Mouse (Mus musculus) lung, adult 18-20 months (tissue): Measurements from ENCODE around the gene Tmem95.
"Not testable (repeated sequence)": the region's sequence is repeated elsewhere in the genome, so short reads cannot be mapped to it uniquely, and the experiment has no call there.

Source experiments
- DNase-seq, 2 experiments: peaks; one replicate each; pipeline ENCODE4 v3.0.0; 2022; ENCODE audit warnings: mixed read lengths in 2 of 2

Gene Tmem95

DNA sequence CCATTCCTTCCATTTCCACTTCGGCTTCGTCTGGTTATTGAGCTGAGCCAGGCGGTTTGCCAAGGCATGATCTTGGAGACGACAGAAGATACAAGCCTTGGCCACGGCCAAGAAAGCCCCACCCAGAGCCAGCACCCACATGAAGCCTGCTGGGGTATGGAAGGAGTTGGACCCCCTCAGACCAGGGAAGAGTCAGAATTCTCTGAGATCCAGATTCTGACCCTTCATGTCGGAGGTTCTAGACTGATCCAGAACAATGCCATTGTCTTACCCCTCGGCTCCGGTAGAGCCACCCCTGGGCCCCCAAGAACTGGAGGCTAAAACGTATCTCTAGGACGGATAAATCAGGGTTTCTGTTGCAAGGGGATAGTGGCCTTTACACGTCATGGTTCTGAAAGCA, at the start of gene Tmem95:
Gene Tmem95, minus strand, starts transcription at position 141 of the 400 bp plus-strand sequence.
- DNase-seq, result no peak

DNA sequence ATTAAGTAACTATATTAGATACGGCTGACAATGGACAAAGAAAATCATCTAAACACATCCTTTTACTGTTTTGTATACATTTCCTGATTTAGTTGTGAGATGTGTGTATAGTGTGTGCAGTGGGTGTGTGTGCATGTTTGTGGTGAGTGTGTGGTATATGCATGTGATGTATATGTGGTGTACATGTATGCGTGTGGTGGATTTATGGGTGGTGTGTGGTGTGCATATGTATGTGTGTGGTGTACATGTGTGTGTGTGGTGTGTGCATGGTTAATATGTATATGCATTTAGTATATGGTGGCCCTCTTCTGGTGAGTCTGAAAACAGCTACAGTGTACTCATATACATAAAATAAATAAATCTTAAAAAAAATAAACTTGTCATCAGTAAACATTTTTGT, 49.7 kb upstream of the Tmem95 start:
- no peak for DNase-seq

DNA sequence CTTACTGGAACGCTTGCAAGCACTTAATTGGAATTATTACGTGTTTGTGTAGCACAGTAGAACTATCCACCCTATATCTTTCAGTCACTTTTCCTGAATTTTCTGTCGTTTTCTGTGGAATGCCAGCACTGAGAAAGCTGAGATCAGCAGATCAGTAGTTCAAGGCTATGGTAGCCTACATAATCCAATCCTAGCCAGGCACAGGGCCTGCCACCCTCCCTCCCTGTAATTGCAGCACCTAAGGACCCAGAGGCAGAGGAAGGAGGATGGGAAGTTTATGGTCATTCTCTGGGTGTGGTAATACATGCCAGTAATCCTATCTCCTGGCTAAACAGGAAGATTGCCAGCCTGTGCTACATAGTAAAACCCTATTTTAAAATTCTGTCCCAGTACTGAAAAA, 45.0 kb upstream of the Tmem95 start:
- no peak for DNase-seq

DNA sequence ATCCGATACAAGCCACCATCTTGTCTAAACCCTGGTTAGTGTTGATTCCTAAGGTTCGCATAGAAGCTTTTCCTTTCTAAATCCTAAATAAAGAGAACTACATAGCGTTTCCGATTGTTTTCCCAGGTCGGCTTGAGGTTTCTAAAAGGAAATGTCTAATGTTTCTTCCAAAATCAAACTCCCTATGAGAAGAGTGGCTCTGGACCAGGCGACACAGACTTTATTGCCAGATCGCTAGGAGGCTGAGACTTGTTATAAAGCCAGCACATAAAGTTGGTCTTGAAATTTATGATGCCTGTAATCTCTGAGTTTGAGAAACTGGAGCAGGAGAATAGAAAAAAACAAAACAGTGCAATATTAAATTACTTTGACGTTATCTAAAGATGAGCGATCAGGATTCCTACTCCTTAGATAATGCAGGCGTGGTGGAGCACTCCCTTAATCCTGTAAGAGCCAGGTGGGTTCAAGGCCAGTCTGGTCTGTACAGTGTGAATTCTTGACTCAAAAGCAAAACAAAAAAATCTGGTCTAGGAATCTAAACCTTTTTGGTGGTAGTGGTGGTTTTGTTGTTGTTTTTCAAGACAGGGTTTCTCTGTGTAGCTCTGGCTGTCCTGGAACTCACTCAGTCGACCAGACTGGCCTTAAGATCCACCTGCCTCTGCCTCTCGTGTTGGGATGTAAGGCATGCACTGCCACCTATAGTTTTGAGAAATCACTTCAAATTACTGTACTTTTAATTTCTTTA, 44.4 kb upstream of the Tmem95 start:
- no peak for DNase-seq

DNA sequence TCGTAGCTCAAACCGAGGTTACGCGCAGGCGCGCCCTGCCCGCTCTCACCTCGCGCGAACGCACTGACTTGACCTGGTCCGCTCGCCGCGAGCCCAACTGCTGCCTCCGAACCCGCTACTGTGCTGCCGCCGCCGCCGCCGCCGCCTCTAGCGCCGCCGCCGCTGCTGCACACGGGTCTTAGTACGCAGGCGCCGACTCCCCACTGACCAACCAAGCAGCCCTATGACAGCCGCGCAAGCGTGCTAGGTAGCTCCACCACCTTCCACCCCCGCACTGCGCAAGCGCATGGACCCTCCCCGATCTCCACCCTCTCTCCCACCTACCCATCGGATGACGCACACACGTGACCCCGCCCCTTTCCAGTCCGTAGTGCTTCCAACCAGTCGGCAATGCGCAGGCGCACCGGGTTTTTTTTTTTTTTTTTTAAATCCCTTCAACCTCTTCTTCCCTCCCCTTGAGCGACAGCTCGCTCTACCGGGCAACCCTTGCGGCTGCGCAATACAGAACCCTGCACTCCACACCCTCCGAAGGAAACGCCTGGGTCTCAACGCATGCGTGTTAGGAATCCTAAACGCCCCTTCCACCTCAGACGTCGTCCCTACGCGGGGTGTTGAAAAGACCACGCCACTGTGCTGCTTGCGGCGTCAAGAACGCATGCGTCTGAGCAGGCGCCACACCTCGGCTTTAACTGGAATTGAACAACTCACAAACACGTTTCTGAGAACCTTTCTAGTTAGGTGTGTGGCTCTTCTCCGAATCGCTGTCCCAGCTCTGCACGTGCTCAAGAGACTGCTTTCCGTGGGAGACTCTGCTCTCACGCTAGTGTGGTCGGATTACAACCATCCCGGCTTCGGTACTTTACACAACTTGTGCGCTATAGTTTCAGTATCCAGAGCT, 43.5 kb upstream of the Tmem95 start, which contains the start of gene Eif5a:
Gene Eif5a, minus strand, starts transcription at position 845 of the 898 bp plus-strand sequence.
- peak; percentile 100 for DNase-seq

DNA sequence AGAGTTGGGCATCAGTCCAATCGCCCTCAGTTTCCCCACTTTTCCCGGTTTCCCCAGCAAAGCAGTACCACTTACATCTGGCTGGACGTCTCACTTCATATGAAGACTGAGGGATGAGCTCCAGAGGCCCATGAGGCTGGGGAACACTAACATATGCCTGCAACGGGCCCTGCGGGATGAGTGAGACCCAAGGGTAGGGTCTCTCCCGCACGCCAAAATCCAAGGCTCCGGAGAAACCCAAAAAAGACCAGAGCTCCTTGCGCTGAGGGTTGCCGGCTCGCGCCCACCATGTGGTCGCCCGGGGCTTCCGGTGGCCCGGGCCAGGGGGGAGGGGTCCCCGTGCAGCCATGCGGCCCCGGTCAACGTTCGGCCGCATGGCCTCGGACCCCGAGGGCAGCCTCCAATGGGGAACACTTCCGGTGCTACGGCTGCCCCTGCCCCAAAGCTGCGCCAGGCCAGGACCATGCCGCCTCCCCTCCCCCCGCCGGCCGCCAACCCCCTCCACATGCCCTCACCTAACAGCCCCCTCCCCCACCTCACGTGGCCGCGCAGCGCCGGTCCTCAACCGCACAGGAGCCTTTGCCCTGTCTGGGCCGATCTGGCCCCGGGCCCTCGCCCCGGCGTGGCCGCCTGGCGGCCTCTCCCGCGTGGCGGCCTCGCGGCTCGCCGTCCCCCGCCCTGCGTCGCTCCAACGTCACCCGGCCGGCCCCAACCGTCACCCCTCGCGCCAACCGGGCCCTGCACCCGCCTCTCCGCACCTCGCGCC, 42.6 kb upstream of the Tmem95 start:
- peak; percentile 33 to 62 for DNase-seq

DNA sequence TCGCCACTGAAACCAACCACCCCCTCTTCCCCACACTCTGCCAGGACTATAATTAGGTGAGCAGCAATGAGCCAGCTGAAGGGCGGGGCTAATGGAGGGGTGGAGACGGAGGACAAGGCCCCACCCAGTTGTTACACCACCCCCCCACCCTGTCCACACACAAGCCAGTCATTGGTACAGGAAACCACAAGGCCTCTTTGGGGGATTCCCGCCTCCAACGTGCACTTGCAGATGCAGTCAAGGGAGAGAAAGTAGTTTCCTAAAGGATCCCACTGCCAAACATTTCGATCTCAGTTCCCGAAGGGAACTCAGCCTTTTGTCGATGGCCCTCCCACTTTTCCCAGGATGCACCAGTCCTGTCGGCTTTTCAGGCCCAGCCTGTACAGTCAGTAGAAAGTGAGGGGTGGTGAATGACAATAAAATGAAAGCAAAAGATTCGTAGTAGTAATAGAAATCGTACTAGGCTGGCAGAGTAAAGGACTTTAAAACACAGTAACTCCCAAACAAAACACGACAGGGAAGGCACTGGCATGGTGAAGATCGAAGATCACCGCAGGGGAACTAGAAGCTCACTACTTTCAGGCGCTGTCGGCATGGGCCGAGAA, 41.9 kb upstream of the Tmem95 start:
- peak; percentile 88 for DNase-seq

DNA sequence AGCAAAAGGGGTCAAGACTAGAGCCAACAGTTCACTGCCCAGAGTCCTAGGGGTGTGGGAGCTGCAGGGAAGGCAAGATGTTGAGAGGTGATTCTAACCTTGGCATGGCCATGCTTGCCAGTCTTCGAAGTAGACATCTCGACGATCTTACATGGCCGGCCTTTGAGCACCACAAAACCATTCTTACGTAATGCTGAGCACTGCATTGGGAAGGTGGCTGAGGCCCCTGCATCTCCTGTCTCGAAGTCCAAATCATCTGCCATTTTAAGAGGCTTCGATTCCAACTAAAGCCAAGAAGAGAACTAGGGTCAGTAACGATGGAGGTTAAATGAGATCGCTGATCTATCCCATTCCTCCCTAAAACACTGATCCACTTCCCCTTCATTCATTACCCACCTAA, 41.2 kb upstream of the Tmem95 start:
- DNase-seq, result no peak

DNA sequence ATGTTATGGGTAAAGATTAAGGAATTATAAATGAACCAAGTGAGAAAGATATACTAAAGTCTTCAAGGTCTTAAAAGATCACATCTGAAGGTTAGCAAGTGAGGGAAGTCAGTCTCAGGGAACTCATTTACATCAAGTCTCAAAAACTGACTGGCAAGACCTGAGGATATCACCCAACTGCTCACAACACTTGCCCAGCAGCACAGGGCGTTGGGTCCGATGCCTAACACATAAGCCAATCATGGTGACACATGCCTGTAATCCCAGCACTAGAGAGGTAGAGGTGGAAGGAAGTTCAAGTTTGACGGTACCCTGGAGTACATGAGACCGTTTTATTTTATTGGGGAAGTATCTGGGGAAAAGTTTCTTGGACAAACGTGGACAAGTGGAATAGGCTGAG, 40.3 kb upstream of the Tmem95 start:
- no peak for DNase-seq

DNA sequence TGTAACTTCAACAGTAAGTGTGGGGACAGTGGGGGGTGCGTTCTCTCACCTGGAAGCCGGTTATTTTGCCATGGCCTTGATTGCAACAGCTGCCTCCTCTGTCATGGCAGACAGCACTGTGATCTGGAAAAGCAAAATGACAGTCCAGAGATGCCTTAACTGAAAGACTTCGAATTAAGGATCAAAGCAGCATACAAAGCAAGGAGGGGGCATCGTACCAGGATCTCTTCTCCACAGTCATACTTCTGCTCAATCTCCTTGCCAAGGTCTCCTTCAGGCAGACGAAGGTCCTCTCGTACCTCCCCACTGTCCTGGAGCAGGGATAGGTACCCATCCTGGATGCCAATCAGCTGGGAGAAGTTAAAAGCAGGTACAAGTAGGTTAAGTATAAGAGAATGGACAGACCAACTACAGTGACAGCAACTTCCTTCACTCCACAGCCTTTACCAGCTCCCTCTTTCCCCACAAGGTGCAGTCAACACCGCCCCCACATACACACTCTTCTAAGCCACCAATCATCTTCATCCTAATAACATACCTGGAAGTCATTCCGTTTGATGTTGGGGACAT, 39.6 kb upstream of the Tmem95 start:
- DNase-seq, result no peak

DNA sequence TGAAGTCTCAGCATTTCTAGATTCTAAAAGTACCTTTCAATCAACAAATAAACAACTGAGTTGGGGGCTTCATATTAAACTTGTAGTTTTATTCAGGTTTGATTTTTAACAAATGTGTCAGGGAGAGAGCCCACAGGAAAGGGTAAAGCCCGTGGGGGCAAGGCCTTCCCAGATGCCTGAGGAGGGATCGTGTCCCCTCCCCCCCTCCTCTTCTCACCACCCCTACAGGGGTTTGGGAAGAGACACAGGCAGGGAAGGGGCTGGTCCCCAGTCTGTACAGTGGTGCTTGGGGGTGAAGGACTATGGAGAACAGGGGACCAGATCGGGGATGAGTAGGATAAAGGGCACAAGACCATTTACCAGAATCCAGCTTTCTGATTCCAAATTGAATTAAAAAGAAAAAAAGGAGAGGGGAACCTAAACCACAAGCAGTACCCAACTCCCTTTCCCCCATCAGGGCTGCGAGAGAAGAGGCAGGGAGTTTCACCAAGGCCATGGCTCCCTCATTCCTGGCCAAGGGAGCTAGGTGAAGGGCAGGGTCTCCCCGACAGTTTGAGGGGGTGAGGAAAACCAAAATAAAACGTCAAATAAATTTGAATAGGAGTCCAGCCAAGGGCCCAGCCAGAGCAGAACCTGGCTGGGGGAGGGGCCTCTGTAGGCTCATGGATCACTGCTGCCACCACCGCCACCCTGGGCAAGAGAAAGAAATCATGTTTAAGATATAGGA, 39.0 kb upstream of the Tmem95 start:
- DNase-seq, result not testable (repeated sequence)

DNA sequence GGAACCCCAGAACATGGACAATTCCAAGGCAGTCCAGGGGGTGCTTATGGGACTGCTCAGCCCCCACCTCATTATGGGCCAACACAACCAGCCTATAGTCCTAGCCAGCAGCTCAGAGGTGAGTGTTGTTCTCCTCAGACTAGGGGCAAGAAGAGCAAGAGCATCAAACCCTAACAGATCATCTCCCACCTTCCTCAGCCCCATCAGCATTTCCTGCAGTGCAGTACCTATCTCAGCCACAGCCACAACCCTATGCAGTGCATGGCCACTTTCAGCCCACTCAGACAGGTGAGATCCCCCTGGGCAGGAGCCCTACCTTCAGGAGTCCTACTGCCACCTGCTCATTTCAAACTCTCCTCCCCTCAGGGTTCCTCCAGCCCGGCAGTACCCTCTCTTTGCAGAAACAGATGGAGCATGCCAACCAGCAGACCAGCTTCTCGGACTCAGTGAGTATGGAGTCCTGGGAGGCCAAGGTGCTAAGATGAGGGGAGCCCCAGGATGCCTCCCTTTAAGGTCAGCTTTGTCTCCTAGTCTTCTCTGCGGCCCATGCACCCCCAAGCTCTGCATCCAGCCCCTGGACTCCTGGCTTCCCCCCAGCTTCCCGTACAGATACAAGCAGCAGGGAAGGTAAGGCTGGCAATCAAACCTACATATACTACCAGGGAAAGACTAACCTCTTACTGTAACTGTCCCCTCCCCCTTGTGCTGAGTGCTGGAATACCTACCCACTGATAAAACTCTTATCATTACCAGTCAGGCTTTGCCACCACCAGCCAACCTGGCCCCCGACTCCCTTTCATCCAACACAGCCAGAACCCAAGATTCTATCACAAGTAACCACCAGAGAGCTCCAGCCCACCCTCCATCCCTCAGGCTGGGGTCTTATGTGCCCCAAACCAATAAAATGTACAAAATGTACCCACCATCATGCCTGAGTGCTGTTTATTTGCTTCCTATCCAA, 38.1 kb upstream of the Tmem95 start:
- DNase-seq, result no peak

DNA sequence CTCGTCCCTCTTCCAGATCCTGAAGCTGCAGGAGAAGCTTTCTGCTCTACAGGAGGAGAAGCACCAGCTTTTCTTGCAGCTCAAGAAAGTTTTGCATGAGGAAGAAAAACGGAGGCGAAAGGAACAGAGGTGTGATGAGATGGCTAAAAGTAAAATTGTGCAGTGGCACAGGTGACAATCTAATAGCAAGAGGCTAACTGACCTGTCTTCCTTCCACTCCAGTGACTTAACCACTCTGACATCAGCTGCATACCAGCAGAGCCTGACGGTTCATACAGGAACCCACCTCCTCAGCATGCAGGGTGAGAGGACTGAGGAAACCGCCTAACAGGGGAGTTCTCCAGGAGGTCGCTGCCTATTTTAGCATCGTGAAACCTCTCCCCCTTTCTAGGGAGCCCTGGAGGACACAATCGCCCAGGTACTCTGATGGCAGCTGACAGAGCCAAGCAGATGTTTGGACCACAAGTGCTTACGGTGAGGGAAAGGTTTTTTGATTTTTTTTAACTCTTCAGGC, 37.2 kb upstream of the Tmem95 start:
- no peak for DNase-seq

DNA sequence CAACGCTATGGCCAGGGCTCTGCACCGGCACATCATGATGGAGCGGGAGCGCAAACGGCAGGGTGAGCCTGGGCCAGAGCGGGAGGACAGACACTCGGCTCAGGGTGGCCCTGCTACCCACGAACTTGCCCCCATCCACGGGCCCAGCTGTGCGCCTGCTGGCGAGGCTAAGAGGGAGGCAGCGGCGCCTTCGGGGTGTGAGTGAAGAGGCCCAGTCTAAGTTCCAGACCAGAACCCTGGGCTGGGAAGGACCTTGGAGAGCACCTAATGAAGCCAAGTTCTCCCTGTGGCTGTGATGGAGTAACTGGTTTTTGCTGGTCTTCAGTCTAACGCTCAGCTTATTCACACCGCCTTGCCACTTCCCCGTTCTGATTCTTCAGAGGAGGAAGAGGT, 36.5 kb upstream of the Tmem95 start:
- DNase-seq, result no peak

DNA sequence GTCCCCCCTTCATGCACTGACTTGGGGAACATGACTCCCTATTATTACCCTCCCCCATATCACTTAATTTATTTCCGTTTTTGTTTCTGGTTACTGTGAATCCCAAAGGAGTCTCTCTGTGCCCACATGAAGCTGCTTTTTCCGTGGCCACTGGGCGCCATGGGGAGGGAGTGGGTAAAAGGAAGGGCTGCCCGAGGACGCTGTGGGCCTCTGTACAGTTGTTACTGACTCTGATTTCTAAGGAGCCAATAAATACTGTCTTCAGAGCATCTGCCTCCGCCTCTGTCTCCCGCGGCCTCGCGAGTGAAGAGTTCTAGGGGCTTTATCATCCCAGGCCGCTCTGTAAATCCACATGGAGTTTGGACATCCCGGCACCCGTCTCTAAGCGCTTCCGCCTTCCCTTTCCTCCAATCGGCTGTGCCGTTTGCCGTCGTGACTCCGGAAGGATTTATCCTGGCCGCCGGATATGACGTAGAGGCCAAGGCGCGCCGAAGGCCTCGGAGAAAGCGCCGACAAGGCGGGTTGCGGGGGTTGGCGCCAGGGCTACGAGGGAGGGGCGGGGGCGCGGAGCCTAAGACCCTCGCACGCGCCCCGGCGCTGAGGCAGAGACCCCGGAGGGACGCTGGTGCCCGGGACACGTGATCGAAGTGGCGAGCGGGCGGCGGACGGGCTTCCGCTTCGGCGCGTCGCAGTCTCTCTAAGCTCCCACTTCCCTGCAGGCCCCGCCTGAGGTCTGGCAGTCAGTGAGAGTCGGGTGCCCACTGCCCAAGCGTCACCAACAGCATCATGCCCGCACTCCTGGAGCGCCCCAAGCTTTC, 35.9 kb upstream of the Tmem95 start, which contains the start of gene Gps2:
Gene Gps2, plus strand, starts transcription at position 335 of the 818 bp plus-strand sequence.
- peak; percentile 92 to 94 for DNase-seq

DNA sequence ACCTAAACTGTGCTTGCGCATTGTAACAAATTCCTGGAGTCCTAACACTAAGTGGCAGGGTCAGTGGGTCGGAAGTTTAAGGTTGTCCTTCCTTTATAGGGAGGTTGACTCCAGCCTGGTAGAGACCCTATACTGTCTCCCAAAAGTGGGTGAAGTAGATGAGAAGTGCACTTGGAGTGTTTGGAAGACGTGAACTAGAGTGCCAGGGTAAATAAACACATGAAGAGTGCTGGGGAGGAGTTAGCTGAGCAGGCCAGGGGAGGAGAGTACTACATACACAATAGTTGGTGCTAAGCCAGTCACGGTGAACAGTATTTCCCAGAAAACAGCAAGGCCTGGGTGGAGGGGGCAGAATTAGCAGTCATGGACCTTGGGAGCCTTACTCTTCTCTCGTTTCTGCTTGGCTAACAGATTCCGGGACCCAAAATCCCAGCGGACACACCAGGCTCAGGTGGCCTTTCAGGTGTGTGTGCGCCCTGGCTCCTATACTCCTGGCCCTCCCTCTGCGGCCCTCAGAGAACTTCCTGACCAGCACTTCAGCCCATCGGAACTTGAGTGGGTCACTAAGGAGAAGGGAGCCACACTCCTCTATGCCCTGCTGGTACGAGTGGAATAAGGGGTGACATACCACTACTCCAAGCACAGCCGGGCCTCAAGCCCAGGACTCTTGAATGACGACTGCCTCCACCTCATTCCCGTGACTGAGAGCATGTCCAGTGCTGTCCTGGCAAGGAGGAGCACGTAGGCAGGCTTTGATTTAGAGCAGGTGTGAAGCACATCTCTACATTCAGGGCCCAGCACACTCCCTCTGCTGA, 35.1 kb upstream of the Tmem95 start:
- DNase-seq, result peak; percentile 77 to 83

DNA sequence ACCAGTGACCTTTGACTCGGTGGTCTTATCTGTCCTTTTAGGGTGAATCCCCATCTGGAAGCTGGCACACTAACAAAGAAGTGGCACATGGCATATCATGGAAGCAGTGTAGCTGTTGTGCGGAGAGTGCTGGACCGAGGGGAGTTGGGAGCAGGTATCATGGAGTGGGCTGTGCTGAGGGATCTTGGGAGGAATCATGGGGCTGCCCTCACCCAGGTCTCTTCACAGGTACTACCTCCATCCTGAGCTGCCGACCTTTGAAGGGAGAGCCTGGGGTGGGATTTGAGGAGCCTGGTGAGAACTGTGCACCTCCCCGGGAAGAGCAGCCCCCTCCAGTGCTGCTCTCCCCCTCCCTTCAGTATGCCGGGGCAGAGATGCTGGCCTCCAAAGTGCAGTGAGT, 33.9 kb upstream of the Tmem95 start:
- DNase-seq, result no peak
